Mouse (Mus musculus) naive thymus-derived CD4-positive, alpha-beta T cell, adult 2 months (primary cell): Measurements from ENCODE around the gene Aff3.

ENCODE experiments used
- DNase-seq: peaks from one replicate; pipeline ENCODE4 v3.0.0-alpha.2; 2011; ENCODE audit warnings: low read depth

The Aff3 gene

DNA sequence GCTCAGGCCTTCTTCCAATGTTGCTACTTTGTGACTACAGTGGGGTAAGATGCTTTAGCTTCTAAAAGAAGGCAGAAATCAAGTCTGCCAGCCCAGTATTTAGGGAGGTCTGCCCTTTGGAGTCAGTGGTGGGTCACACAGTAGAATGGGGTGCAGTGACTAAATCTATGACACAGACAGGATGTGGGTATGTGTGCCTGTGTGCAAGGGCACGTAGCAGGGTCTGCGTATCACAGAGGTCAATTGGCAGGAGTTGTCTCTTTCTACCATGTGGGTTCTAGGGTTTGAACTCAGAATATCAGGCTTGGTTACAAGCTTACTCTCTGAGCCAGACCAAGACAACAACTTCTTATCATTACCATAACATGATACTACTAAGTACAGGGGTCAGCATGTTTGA lies 393.4 kb downstream of the Aff3 start:
- DNase-seq, result no peak

DNA sequence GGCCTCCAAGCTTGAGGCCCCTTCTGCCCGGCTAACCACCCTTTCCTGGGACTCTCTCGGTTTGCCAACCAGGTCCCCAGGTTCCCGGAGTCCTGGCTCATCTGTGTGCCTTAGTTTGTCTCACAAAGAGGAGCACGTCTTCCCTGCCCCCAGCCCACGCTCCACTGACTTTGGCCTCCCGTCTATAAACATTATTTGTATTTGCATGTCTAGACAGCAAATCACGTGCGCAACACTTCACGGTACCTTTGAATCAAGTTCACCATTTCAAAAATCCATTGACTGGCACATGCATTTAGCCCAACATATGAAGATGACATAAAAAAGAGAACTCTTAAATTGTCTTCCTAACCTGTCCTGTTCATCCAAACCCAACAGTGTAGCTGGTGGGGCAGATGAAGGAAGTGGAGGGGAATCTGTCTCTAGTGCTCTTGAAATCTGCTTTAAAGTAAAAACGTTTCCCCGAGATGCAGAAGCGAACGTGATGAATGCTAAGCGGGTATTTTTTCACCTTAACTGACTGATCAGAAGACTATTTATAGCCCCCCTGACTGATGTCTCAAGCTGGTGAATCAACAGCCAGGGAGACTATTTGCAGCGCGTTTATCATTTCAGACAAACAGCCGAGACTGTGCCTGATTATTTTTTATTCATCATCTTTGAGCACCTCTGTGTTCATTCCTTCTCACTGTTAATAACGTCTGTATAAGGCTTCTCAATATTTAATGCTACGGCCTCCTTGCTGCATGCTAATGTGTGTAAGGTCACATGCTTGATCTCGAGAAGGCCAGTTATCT lies 396.3 kb downstream of the Aff3 start:
- no peak for DNase-seq

DNA sequence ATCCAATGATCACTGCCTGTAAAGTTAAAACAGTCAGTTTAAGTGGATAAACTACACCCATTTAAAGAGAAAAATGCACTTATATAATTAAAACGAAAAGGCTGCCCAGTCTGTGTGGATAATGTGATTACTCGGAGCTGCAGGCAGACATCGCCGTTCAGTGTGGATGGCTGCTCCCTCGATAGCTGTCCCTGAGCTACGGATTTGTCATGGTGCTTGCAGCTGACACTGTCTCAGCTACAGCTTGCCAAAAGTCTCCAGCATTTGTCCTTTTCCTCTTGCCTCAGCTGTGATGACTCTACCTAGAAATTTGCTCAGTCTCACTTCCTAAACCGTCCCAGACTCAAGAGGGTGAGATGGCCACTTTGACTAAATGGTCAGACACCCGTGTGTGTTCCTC lies 401.5 kb downstream of the Aff3 start:
- no peak for DNase-seq

DNA sequence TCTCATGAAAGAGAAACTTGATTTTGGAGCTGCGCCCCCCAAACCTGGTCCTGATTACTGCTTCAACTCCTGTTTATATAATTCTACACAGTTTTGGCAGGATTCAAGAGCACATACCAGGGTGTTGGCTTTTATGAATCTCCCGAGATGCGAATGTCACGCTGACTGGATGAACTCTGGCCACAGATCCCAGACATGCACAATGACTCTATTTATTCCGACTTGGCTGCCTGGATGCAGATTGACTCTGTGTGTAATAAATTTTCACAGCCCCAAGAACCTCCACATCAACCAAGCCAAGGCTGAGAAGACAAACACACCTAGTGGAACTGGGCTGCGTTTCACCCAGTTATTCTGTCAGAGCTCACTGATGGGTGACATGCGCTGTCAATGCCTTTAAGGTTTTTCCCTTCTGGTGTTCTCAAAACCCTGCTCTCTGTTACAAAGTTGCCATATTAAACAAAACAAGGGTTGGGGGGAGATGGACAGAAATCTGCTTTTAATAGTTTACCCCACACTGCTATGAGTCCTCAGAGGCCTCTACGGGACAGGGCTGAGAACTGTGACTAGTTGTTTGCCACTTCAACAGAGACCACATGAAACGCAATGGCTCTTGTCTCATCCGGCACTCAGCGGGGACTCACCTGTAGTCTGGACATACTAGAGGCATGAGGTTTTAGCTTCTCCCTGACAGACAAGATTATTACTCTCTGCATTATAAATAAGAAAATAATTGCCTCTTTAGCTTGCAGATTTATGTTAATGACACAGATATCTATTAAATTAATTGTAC lies 402.2 kb downstream of the Aff3 start:
- no peak for DNase-seq

DNA sequence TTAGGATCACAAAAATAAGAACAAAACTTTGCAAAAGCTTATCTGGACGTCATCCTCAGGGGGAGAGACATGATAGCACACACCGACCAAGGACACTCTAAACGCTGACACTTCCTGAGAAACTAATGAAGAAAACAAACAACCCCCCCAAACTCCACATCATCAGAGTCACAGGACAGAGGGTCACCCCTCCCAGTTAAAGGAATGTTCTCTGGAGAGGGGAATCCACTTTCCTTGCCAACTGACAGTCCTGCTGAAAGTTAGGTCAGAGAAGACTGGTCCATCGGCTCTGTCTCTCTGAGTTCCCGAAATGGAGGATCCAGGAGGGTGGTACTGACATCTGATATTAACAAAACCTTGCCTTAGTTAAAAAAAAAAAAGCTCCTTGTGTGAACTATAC lies 403.7 kb downstream of the Aff3 start:
- no peak for DNase-seq

DNA sequence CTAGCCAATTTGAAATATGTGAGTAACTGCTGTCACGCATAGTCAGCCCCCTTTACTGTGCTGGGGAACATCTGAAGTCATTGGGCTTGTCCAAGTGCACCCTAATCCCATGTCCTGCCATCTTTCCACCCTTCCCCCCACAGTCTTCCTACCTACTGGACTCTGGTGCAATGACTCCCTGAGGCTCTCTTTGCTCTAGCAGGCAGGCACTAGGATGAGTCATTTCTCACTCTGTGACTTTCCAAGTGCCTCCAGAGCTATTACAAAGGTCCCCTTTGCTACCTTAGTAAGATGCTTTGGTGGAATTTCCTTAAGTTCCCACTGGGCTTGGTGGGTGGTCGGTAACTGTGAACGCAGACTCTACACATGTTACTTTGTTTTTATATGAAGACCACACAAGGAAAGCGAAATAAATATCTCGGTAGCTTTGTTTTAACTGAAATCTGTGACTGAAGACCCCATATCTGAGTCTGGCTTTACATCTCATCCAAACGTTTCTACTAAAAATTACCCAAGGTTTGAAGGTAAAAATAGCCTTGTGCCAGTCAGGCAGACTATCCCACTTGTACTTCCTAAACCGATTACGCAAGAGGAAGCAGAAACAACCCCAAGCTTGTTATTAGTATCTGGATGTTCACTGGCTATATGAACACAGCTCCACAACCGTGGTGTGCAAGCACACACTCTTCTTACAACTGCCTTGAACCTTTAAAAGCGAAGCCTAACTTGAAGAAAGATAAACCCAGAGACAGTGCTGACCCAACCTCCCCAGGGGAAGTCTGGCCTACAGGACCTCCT lies 405.0 kb downstream of the Aff3 start:
- DNase-seq, result no peak

DNA sequence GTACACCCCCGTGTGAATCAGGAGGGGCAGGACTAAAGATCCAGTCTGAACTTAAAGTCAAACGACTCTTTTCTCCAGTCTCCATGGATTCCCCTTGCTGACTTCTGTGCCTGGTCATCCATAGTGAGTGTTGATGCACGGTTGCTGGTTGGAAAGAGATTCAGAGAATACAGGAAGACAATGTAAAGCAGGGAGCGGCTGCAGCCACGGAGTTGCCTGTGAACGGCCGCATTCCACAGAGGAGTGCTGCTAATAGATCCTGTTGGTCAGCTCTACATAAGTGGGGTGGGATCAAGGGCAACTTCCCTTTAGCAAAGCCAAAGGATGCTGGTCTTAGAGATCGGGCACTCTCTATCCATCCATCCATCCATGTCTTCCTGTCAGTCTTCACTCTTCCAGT lies 410.3 kb downstream of the Aff3 start:
- DNase-seq, result no peak

DNA sequence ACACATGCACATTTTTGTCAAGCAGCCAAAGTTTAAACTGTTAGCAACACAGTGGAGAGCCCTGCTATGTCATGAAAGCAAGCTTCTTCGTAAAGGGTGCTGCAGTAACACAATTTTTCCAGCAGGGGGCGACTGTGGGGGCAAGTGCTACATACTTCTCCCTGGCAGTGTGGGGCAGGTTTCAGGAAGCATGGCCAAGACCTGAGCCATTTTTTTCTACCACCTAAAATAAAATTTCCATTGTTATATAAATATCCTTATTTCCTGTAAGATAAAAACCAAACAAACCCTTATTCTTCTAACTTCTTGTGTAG lies 412.0 kb downstream of the Aff3 start:
- DNase-seq, result peak; percentile 67

DNA sequence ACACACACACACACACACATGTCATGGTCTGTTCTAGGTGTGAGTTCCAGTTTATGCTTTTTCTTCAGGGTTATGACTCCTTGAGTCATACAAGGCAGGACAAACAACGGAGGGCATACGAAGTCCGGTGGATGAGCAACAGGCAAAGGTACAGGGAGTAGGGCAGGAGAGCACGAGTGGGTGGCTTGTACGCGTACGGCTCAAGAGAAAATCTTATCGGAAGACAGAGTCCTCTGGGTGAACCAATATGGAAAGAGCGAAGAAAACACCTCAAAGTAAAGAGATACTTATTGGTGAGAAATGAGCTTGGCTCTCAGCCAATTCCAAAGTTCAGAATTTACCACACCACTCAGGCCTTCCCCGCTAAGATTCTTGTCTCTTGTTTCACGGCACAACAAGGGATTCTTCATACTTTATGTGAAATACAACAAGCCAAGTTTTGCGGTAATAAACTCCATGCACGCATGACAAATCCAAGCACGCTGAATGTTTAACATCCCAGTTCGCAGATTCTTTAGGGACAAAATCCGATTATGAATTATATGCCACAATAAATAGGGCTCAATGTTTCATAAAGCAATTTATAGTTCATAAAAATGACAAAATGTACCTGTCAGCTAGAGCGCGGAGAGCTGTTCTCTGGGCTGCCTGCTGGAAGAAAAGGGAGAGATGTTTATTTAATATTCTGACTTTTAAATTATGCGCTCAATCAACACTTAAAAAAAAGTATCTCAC lies 412.6 kb downstream of the Aff3 start:
- no peak for DNase-seq

DNA sequence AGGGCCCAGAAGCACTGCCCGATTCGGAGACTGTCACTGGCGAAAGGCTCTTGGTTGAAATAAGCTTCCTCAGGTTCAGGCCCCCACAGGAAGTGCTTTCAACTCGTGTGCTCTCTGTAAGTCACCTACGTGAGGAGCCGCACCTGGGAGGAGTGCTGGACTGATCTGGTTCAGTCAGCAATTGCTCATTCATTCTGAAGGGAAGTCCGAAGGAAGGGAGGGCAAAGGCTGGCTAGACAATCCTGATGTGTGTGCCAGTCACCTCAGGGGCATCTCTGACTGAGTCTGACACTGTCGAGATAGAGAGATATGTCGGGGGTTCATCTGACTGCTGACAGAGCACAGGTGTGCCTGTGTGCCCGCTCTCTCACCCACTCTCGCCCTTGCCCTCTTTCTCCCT lies 413.3 kb downstream of the Aff3 start:
- DNase-seq, result no peak

DNA sequence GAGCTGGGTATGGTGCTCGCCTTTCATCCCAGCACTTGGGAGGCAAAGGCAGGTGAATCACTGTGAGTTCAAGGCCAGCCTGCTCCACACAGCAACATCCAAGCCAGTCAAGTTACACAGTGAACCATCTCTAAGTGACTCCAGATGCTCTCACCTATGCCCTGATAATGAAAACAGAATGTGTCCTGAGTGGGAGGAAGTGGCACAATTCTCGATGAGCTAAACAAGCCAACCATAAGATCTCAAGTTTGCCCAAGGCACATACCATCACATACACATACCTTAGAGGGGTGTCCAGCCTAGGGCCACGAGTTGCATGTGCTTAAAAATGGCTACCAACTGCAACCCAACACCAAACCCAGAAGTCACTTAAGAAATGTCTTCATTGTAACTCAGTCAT lies 414.5 kb downstream of the Aff3 start:
- no peak for DNase-seq

DNA sequence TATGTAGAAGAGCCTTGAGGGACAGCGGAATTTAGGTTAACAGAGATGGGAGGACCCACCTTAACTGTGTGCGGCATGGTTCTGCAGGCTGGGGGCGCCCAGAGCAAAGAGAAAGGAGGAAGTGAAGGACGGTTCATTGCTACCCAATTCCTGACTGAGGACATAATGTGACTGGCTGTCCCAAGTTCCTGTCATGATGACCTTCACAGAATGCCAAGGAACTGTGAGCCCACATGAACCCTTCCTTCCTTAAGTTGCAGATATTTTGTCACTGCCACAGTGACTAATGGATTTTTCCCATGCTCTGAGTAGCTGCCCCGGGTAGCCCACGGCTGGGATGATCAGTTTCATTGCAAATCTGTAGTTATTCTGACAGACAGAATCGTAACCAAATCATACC lies 415.2 kb downstream of the Aff3 start:
- DNase-seq, result no peak

DNA sequence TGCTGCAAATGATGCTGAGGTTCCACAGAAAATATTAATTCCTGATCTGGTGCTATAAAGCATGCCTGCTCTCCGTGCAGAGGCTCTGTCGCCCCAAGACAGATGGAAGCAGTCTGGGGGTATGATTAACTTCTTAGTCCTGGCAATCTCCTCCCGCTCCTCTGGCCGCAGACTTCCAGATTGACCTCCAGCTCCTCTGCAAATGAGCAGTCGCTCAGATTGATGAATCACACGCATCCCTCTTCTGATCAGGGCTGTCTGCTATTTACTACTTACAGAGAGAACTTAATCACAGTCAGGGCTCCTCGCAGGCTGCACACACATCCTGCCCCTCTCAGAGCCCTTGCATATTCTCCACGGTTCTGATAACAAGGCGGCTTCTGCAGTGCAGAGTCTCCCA lies 416.7 kb downstream of the Aff3 start:
- no peak for DNase-seq

DNA sequence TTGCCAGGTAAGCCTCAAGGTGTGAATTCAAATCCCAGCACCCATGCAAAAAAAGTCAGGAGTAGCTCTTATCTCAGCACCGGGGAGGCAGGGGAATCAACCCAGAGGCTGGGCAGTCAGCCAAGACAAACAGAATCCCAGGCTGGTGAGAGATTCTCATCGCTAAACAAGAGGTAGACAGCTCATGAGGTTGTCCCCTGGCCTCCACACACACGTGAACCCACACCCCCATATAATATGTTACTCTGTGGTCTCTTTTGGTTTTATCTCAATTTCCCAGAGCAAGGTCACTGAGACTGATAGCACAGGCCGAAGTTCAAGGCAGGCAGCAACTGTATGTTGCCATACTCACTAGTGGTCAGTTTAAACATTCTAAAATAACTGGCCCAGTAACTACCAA lies 422.2 kb downstream of the Aff3 start:
- no peak for DNase-seq

DNA sequence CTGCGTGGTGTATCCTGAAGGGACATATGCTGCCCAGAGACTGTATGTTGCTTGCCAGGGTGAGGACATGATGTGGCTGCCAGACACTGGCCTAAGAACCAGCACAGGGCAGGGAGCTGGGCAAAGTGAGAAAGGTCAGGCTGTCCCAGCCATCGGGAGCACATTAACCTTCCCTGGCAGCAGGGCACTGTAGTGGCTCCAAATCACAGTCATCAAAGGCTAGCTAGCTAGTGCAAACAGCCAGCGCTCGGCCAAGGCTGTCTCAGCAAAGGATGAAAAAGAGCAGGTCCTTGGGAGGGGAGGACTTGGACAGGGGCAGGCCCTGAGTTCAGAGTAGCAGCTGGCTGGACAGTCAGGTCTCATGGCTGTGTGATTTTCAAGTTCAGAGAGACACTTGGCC lies 423.0 kb downstream of the Aff3 start:
- no peak for DNase-seq

DNA sequence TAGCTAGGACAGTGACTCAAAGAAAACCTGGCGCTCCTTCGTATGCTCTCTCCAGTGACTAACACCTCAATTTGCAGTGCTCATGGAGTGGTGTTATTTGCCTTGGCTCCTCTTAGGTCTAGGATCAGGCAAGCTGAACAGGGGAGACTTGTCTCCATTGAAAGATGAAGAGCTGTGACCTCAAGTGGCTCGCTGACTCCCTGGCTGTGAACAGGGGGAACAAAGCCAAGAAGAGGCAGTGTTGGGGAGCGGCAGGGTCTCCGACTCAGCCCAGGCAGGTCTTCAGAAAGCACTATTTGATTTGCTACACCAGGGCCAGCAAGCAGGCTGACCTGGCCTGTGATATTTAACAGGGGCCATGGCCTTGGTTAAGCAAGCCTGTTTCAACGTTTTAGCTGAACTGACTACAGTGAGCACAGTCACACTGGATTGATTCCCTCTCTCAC lies 423.5 kb downstream of the Aff3 start:
- DNase-seq, result no peak

DNA sequence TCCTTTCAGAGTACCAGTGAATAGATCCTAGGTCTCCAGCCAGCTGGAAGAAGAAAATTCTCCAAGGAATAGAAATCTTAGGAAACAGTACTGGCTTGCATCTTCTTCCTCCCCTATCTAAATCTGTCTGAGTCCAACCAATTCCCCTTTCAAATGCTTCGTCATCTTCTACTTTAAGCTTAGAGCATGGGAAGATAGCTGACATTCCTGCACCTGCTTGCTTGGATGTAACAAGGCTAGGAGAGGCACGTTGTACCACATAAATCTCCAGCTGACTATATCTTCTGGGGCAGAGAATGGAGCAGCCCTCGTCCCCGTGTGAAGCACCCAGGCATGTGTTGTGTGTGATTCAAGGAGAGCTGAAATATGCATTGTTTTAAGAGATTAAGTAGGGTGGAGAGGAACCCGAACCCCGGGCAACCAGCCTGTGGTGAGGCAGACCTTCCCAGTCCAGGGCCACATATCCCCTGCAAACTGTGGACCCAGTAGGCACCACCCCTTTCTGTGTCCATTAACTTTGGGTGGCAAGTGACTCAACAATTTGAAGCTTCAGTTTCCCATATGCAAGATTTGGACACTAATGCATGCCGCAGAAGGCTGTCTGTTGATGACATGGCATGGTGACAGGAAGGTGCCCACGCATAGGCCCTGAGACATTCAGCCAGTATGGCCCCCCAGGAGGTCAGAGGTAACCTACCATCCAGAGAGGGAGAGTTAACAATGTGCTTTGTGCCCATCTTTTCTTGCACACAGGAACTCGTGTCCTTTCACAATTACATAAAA lies 424.1 kb downstream of the Aff3 start:
- DNase-seq, result no peak

DNA sequence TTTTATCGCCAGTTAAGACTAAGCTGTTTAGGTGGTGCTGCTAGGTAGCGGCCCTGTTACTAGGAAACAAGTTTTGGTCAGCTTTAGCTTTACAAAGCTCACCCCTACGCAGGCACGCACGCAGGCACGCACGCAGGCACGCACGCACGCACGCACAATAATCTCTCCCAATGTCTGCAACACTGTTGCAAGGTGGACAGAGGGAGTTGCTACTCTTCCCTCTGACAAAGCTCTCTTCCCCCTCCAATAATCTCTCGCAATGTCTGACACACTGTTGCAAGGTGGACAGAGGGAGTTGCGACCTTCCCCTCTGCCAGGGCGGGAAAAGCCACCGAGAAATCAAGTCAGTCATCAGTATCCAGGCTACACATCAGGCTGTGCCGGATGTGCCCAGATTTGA lies 425.2 kb downstream of the Aff3 start:
- no peak for DNase-seq

DNA sequence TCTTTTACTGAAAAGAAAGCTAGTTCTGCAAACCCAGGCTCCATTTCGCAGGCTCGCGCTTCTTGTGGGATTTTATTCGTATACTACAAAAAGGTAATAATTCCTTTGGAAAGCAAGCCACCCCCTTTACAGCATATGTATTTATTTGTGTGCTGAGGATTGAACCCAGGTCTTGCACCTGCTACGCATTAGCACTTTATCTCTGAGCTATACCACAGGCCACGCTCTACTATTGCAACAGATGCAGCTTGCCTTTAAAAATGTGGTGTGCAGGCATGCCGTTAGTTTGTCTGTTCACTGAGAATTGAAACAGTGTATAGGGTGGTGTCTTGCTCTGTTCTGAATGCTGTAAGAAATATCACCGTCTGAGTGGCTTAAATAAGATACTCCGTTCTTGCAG lies 426.9 kb downstream of the Aff3 start:
- DNase-seq, result no peak

DNA sequence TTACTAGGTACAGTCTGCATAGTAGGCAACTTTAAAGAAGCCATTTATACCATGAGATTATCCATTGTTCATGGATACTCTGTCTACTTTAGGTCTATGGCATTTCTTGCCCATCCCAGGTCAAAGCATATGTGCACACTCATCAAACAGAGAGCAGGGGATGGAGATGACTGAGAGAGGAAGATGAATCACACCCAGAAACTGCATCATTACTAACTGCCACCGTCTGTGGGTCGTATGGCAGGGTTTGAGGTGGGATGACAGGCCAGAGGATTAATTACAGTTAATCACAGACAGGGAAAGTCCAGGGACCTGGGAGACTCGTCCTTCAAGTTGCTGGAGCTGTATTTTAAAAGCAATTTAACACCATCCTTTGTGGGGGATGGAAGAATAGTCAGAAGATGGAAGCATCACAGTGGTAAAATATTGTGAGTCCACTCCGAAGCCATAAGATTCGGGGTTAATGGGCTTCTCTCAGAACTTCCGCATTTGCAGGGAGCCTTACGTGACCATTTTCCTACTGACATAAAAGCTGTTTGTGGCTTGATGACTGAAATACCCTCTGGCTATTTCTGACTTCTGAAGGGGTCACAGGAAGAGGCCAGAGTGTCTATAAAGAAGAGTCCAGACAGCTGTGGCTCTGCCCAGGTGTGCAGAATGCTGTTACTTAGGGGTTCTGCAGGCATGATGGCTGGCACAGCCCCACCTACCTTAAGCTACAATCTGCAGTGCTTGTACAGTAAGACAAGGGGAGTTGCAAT lies 427.5 kb downstream of the Aff3 start:
- DNase-seq, result no peak

DNA sequence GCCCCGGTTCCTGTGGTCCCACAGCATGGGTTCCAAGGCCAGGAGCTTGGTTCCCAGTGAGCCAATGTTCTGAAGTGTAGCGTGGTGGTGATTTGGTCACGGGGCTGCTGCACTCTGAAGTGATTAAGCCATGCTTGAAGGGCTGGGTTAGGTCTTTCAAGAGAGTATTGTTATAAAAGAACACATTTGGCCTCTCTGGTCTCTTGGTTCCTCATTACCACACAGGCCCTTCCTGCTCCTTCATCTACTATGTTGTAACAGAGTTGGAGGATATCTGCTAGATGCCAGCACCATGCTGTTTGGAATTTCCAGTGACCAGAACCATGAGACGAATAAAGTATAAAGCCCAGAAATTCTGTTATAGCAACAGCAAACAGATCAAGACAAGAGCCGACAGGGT lies 431.6 kb downstream of the Aff3 start:
- no peak for DNase-seq
